Mouse (Mus musculus): ENCODE data around the gene Bex4.
"Not testable (repeated sequence)": the region's sequence is repeated elsewhere in the genome, so short reads cannot be mapped to it uniquely, and the experiment has no call there.

DNA sequence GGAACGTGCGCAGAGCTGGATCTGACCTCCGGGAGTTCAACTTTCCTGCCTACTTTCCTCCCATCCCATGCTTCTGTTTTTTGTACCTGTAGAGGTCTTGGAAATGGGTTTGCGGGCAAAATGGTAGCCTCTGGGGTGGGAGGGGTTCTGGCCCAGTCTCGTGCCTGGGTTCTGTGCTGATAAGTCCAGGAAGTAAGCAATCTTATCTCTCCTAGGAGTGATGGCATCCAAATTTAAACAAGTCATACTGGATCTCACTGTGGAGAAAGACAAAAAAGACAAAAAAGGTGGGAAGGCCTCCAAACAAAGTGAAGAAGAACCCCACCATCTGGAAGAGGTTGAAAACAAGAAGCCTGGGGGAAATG, 826 bp downstream of the Bex4 start:
- not testable (repeated sequence) for TF ChIP-seq POLR2A, CTCF (IDR thresholded peaks at IDR 0.05; ENCODE audit: extremely low read depth, insufficient read depth, low read length)

Measured in cortical plate, adult 2 months (tissue).